Mouse (Mus musculus) monocyte, adult 59 days (primary cell): ENCODE data around the gene Wdr61. TPM values are rescaled to one million over a fixed set of nuclear protein-coding genes. Genes with fewer than 3 reads are reported as not detected.

Source experiments
- total RNA-seq, 2 experiments: library from RNA; stranded (reverse); gene quantifications; one replicate each; pipeline ENCODE4 v1.2.4; 2023

The Wdr61 gene
- 10 to 100 TPM; 38.8 to 41.4 TPM for total RNA-seq

DNA sequence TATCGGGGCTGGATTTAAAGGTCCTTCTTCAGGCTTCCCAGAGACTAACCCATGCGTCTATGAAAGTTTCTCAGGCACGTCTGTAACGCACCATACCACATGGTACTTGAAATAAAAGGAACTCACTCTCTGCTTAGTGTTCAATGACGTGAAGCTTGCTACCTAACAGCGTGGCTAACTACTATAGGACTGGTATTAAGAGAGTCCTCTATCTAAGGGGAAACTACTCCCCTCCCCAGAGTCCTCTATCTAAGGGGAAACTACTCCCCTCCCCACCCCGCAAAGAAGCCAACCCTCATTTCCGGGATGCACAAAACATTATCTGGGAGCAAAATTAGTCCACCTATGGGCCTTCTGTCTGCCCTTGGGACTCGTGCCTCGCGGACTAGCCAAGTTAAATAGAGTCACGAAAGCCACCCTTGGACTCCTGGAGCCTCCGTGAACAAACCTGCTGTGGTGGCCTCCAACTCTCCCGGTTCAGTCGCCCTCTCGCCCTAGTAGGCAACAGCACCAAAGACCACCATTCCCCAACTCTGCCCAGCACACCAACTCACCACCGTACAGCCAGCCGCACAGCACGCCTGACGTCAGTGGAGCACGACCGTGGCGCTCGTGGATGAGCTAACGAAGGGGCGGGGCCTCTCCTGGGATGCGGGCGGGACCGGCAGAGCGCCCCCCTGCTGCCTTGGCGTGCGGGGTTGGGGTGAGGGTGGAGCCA, at the start of gene Wdr61:
TSS of gene Wdr61 (minus strand) at position 599 of the 718 bp plus-strand sequence.

DNA sequence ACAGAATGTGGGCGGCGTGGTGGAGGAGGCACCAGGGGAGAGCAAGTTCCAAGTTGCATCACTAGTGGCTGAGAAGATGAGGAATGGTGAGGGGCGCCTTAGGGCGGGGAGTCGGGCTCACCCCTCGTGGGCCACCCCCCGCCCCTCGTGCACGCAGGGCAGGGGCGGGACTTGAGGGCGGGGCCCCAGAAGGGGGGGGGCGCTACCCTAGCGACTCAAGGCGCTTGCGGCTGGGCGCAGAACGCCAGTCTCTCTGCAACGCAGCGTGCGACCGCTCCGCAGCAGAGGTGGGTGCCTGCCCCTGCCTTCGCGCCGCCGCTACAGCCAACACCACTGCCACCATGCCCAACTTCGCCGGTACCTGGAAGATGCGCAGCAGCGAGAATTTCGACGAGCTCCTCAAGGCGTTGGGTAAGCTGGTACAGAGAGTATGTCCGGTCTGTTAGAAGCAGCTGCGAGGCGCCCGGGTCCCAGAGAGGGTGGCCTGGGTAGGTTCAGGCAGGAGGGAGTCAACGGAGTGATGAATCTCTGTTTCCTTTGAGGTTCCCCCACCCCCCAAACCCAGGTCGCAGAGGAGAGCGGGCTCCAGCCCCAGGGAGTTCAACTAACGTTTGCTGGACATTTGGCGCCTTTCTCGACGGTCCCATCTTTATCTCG, 30.4 kb upstream of the Wdr61 start, which contains the start of gene Crabp1:
TSS of gene Crabp1 (plus strand) at position 188 of the 657 bp plus-strand sequence.

DNA sequence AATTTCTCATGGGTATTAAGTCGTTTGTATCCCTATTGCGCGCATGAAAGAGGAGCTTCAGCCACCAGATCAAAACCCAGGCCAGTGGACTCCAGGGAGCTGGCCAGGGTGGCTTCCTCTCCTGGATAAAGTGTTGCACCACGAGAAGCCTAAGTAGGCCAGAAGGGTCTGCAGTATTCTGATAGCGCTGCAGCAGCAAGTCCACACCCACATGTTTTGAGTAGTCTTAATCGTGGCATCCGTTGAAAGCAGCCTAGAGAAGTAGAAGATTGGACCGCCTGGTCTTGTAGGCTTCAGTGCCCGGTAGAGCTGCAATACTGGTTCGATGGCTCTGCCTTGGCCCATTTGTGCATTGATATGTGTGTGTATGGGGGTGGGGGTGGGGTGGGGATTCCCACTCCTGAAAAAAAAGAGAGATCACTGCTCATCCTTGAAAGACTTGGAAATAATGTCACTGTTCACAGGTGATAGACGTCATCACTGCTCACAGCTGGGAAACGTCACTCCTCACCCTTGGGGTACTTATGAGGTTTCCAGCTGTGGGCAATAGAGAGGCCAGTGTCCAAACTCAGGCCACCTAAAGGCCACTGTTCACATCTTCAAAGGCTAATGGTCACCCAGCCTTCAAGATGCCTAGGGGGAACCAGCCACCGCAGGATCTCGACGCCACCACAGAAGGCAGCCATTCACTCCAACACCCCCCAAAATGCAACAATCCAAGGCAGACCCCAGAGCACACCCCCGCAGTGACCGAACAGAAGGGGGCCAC, 35.8 kb downstream of the Wdr61 start, which contains the start of gene Dnaja4:
TSS of gene Dnaja4 (plus strand) at position 556 of the 769 bp plus-strand sequence.

Other genes starting within 250 kb of the Wdr61 start
- 10 to 100 TPM; 23.7 to 26.2 TPM for gene Dmxl2, start 232.9 kb downstream of the Wdr61 start, total RNA-seq
- gene Sh2d7, start 195.5 kb downstream of the Wdr61 start, total RNA-seq: not detected
- 1 to 10 TPM; 8.6 to 9.9 TPM for gene Cib2, start 174.3 kb downstream of the Wdr61 start, total RNA-seq
- gene Idh3a, start 148.2 kb downstream of the Wdr61 start, total RNA-seq: 10 to 100 TPM; 16.8 to 18.6 TPM
- gene Acsbg1, start 72.6 kb downstream of the Wdr61 start, total RNA-seq: under 1 TPM; 0.58 to 0.76 TPM
- gene Dnaja4, start 35.6 kb downstream of the Wdr61 start, total RNA-seq: 1 to 10 TPM; 1.4 to 1.7 TPM
- gene Crabp1, start 30.2 kb upstream of the Wdr61 start, total RNA-seq: not detected
- 10 to 100 TPM; 33.0 to 35.0 TPM for gene Ireb2, start 129.3 kb upstream of the Wdr61 start, total RNA-seq
- under 1 TPM; 0.37 to 0.61 TPM for gene Hykk, start 182.8 kb upstream of the Wdr61 start, total RNA-seq
- 100 to 1,000 TPM; 113 to 114 TPM for gene Psma4, start 216.3 kb upstream of the Wdr61 start, total RNA-seq
- not detected for gene AY074887, start 216.5 kb upstream of the Wdr61 start, total RNA-seq
- gene Chrna5, start 246.4 kb upstream of the Wdr61 start, total RNA-seq: not detected